Mouse (Mus musculus): Measurements from ENCODE around the gene Baz2b.
"Not testable (repeated sequence)": the region's sequence is repeated elsewhere in the genome, so short reads cannot be mapped to it uniquely, and the experiment has no call there.

Baz2b gene

GRCm38 (mm10) chr2:60089528-60090247, 120.0 kb downstream of the Baz2b start:
- no peak for DNase-seq (ENCODE audit: low spot score in 2 of 2)

GRCm38 (mm10) chr2:60088785-60089527, 120.7 kb downstream of the Baz2b start:
- DNase-seq (ENCODE audit: low spot score in 2 of 2): no peak

- no peak for DNase-seq (ENCODE audit: low spot score in 2 of 2)
These were observed 123.3 kb downstream of the Baz2b start for GRCm38 (mm10) chr2:60086197-60086903.

- no peak for DNase-seq (ENCODE audit: low spot score in 2 of 2)
These were observed 124.8 kb downstream of the Baz2b start for GRCm38 (mm10) chr2:60084823-60085222.

GRCm38 (mm10) chr2:60082984-60083636, 126.5 kb downstream of the Baz2b start:
- peak; percentile 27 to 34 for DNase-seq (ENCODE audit: low spot score in 2 of 2)

- no peak for DNase-seq (ENCODE audit: low spot score in 2 of 2)
These were observed 127.4 kb downstream of the Baz2b start for GRCm38 (mm10) chr2:60082225-60082624.

GRCm38 (mm10) chr2:60080831-60081230, 128.8 kb downstream of the Baz2b start:
- no peak for DNase-seq (ENCODE audit: low spot score in 2 of 2)

- no peak for DNase-seq (ENCODE audit: low spot score in 2 of 2)
These were observed 132.0 kb downstream of the Baz2b start for GRCm38 (mm10) chr2:60077631-60078030.

- DNase-seq (ENCODE audit: low spot score in 2 of 2): no peak
These were observed 132.8 kb downstream of the Baz2b start for GRCm38 (mm10) chr2:60076800-60077199.

- no peak for DNase-seq (ENCODE audit: low spot score in 2 of 2)
These were observed 133.6 kb downstream of the Baz2b start for GRCm38 (mm10) chr2:60076025-60076424.

- DNase-seq (ENCODE audit: low spot score in 2 of 2): not testable (repeated sequence)
These were observed 135.8 kb downstream of the Baz2b start for GRCm38 (mm10) chr2:60073798-60074197.

GRCm38 (mm10) chr2:60071813-60072212, 137.8 kb downstream of the Baz2b start:
- no peak for DNase-seq (ENCODE audit: low spot score in 2 of 2)

GRCm38 (mm10) chr2:60070938-60071337, 138.7 kb downstream of the Baz2b start:
- DNase-seq (ENCODE audit: low spot score in 2 of 2): no peak

GRCm38 (mm10) chr2:60068468-60068867, 141.2 kb downstream of the Baz2b start:
- DNase-seq (ENCODE audit: low spot score in 2 of 2): no peak

GRCm38 (mm10) chr2:60065415-60065814, 144.2 kb downstream of the Baz2b start:
- no peak for DNase-seq (ENCODE audit: low spot score in 2 of 2)

GRCm38 (mm10) chr2:60060185-60060775, 149.4 kb downstream of the Baz2b start:
- DNase-seq (ENCODE audit: low spot score in 2 of 2): no peak

GRCm38 (mm10) chr2:60059300-60059699, 150.3 kb downstream of the Baz2b start:
- no peak for DNase-seq (ENCODE audit: low spot score in 2 of 2)

GRCm38 (mm10) chr2:60056043-60056442, 153.6 kb downstream of the Baz2b start:
- no peak for DNase-seq (ENCODE audit: low spot score in 2 of 2)

- no peak for DNase-seq (ENCODE audit: low spot score in 2 of 2)
These were observed 154.7 kb downstream of the Baz2b start for GRCm38 (mm10) chr2:60054808-60055535.

GRCm38 (mm10) chr2:60053222-60054010, 156.2 kb downstream of the Baz2b start:
- DNase-seq (ENCODE audit: low spot score in 2 of 2): no peak
